Mouse (Mus musculus): ENCODE measurements at regions not wholly inside any gene's neighbourhood (a gene's known extent, or its start where the extent isn't known, plus 50 kb on each side); places are given as distances from the start of the nearest gene placed in this dataset.
"Not testable (repeated sequence)": the region's sequence is repeated elsewhere in the genome, so short reads cannot be mapped to it uniquely, and the experiment has no call there.

DNA sequence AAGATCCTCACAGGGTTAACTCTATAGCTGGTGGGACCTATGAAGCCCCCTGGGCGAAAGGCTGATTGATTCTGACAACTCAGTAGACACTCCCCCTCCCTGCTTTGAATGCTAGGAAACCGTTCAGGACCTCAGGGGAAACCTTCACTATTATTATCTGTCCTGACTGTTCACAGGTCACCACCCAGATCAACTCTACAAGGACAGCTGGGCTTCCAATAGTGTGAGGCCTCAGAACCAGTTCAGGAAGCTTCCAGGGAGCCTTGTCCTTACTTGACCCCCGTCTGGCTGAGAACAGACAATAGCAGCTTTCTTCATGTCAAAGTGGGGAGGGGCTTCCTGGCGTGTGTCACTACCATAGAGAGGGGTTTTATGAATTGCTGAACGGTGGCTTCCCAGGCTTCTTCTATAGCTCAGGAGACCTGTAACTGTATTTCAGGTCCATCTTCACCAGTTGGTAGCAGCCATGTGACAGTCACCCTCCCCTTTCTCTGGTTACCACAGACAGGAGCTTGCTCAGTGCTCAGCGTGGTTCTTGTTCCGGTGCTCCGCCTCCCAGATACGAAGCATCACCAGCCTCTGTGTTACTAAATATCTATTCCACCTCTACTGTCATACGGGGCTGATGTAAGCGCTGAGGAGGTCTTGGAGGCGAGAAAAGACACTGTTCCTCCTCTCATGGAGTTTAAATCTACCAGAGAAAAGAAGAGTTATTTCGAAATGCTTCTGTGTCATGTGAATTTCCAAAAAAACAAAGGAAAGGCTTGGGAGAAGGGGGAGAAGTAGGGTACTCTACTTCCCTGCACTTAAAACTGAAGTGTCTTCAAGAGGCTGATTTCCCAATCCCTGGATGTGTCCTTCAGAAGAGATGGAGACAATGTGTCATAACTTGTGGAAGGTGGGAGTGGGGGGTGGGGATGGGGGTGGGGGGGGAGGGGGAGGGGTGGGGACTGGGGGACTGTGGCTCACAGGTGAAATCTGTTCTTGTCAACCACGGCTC, 96.9 kb downstream of the Vcpkmt start:
- peak; percentile 74 to 84 for DNase-seq

DNA sequence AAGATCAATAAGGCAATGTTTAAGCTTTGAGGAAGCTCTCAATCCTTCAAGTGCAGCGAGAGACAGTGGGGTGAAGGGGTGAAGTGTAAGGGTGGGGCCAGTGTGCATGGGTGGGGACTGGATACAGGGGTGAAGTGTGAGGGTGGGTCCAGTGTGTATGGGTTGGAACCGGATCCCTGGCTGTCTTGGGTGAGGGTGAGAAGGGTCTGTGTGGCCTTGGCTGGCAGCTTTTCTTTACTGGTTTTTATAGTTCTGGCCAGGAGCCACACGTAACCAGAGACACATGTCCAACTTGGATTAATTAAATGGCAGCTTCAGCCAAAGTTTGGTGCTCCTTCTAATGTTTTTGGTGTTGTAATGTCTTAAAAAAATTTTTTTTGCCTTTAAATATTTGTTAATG, 101.4 kb downstream of the Vcpkmt start:
- DNase-seq: no peak

- DNase-seq: peak in 1 of 2 experiments; percentile 43
These were observed 104.4 kb upstream of the Gm9887 start for GRCm38 (mm10) chr12:69476631-69477091.

DNA sequence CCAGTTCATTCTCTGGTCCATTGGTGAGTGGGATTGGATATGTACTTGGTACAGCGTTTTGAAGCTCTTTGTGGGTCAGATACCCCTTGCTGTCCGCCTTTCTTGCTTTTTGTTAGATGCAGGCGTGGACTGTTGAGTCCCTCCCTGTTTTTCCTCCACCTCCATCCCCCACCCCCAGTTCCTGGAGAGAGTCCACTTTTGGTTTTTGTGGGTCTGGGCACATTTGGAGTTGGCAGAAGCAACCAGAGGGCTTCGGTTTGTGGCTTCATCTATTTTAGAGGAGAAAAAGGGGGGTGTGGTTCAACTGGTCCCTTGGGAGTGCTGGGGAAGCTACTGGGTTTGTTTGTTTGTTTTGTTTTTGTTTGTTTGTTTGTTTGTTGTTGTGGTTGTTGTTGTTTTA, 103.9 kb upstream of the Gm9887 start:
- no peak for DNase-seq

GRCm38 (mm10) chr12:69474916-69475661, 102.8 kb upstream of the Gm9887 start:
- DNase-seq: peak; percentile 36 to 52

DNA sequence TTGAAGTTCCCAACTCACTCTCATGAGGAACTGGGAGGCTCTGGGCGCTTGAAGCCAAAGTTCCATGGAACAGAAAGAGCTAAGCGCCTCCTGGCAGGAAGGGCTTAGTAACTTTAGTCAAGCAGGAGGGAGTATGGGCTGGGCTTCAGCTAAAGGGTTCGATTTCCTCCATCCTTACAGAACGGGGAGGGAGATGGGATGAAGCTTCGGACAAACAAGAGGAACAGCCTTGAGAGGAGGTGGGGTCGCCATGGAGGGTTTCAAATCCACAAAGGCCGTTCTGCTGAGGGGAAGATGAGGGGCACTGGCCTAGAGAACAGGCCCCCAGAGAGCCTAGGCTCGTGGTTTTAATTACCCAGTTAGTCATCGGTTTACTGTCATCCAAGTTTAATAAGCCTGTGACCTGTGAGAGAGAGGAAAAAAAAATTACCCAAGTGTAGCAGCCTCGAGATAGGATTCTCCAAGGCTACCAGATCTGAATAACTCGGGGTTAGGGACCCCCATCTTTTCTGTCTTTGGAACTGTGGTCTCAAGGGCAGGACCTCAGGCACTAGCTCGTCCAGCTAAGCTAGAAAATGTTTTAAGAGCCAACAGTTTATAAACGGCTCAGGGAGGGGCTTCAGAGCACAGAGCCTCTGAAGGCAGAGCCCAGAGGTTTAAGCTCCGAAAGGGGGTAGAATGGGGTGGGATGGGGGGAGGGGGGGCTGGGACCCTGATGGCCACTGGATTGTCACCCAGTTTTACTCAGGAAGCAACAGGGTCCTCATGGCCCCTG, 102.1 kb upstream of the Gm9887 start:
- peak; percentile 71 for DNase-seq

GRCm38 (mm10) chr12:69473379-69474057, 101.3 kb upstream of the Gm9887 start:
- DNase-seq: no peak

GRCm38 (mm10) chr12:69472912-69473311, 100.7 kb upstream of the Gm9887 start:
- DNase-seq: peak; percentile 38 to 50

- no peak for DNase-seq
These were observed 99.6 kb upstream of the Gm9887 start for GRCm38 (mm10) chr12:69471876-69472275.

GRCm38 (mm10) chr12:69469004-69469403, 96.7 kb upstream of the Gm9887 start:
- no peak for DNase-seq

GRCm38 (mm10) chr12:69467363-69467762, 95.1 kb upstream of the Gm9887 start:
- no peak for DNase-seq

DNA sequence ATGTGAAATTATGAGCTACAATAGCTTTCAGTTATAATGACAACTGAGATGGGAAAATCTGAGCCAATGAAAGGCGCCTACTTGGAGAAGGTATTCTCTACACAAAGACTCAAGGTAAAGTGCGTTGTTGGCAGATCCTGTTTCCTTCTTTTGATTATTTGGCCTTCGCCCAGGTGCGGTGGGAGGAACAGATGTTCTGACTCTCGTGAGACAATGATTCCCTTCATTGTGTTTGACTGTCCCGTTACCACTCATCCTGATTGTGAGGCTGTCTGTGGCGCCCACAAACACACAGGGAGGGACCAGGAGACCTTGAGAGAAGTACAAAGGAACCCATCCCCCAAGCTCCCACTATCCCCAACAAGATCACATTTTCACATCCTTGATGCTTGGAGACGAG, 92.6 kb upstream of the Gm9887 start:
- no peak for DNase-seq

- not testable (repeated sequence) for DNase-seq
These were observed 91.1 kb upstream of the Gm9887 start for GRCm38 (mm10) chr12:69463327-69463726.

DNA sequence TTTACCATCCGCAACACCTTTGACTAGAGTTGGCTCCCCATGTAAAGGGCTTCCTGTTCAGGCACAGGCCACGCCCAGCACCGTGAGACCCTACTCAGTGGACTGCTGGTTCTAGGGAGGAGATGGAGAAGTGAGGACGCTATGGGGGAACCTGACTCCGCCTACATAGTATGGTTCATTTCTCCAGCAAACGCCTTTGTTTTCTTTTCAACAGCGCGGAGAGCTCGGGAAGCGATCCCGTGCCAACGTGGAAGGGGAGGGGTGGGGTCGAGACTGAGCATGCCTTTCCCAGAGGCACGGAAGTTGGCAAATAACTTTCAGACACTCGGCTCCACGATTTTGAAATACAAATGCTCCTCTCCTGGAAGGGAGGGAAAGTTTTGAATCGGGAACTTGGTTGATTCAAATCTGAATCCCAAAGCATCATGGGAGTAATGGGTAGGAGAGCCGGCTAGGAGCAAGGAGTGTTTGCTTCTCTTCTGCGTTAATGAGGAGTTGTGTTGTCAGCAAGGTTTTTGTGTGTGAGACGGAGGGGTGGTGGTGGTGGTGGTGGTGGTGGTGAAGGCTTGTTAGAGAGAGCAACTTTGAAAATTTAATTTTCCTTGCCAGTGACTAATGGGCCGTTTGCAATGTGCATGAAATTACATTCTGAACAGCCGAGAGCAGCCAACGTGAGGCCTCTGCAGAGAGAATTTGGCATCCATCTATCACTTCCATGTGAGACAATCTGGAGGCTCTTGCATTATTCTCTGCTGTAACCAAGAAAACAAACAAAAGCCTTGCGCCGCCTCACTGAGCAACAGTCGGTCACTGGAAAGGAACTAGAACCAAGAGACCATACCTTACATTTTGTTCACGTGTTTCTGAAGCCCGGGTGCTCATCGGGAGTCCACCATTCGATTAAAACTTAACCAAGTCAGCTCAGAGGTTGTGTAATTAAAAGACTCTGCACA, 89.9 kb upstream of the Gm9887 start:
- DNase-seq: peak; percentile 81 to 82

DNA sequence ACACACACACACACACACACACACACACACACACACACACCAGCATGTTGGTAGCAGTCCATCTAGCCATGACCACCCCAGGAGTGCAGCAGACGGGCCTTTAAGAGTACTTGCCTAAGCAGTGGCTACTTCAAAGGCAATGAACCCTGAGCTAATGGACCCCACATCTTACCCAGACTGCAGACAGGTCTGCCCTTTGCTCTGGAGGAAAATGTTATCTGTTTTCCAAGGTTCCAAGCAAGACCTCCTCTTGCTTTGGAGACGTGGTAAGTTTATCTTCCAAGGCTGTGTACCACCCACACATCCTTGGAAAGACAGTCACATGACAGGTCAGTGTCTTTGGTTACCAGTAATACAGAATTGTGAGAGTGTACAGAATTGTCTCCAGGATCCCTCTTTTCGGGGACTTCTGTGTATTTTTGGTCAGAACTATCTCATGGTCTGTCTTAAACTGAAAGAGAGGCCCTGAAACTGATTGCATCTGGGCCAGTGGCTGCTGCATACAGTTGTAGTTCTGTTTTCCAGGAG, 88.4 kb upstream of the Gm9887 start:
- DNase-seq: no peak

DNA sequence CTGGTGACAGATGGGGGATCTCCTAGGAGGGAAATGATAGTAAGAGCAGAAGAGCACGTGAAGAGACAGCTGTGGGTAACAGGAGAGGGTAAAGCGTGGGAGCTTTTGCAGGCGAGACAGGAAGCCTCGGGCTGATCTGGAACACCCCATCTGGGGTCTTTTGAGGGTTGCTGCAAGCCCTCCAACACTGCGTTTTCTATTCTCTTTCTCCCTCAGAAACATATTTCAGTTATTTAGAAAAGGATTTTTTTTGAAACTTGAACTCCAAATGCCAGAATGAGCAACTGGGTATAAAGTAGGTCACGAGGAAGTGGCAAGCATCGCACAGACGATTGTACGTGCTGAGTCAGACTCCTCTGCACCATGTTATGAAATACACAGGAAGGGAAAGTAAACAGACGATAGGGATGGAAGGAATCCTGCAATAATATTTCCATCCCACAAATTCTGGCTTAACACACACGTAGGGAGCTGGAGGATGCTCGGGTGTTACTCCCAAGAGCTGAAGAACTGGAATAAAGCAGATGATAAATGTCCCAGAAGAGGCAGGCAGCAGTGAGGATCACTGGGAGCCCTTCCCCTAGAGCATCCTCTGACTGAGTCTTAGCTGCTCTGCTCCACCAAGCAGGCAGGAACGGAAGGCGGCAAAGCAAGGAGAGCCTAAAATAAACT, 86.0 kb upstream of the Gm9887 start:
- DNase-seq: peak; percentile 69 to 84

DNA sequence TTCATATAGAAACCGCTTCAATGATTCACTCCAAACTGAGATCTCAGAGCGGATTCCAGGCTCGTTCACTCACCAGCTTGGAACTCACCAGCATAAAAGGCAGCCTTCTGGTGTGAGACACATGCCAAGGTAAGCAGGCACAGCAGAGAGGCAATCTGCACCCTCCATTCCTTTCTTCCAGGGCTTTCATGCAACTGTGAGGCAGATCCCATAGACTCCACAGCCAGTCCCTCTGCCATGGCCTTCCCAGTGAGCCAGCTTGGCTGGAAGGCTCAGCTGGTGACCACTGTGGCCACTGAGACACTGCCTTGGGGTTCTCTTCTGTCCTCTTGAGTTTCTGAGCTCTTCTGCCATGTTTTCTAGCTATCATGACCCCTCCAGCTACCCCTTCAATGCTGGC, 84.5 kb upstream of the Gm9887 start:
- DNase-seq: no peak

DNA sequence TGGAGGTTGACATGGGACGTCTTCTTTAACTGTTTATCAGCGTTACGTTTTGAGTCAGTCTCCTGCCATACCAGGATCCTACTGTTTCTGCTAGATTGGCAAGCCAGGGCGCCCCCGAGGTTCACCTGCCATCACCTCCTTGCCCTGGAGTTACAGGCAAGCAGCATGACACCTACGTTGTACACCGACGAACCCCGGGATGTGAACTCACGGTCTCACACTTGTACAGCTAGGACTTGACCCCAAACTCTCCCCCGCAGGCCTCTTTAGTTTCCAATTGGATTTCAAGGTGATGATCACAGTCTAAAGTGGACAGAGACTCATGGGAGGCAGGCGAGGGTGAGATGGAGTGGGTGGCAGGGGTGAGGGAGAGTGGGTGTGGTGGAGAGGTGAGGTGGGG, 83.9 kb upstream of the Gm9887 start:
- DNase-seq: no peak

GRCm38 (mm10) chr12:69455566-69455965, 83.3 kb upstream of the Gm9887 start:
- peak in 1 of 2 experiments; percentile 49 for DNase-seq

DNA sequence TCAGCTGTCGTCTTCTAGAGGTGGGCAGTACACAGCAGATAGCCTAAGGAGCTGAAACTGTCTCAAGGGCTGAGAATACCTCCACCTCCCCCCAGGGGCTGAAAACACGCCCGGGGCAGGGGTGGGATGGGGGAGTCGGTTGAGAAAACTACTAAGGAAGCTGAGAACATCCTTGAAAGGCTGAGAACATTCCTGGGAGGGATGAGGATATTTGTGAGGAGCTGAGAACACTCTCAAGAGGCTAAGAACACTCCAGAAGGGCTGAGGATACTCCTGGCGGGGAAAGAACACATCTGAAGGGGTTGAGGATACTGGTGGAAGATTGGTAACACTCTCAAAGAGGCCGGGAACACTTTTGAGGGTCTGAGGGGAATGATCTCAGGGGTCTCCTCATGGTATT, 81.3 kb upstream of the Gm9887 start:
- DNase-seq: no peak
